Mouse (Mus musculus): Measurements from ENCODE around the gene 1700088E04Rik.

DNA sequence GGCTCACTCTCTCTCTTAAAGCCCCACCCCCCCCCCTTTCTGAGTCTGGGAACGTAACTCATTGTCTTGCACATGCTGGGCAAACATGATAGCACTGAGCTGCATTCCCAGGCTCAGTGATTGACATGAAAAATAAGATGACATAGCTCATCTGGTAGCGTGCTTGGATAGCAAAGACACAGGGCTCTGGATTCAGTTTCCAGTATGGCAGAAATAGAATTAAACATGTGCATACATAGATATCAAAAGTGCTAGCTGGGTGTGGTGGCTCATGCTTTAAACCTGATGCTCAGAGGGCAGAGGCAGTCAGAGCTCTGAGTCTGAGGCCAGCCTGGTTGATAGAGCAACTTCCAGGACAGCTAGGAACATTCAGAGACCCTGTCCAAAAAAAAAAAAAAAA lies 35.2 kb downstream of the 1700088E04Rik start:
- TF ChIP-seq CTCF (IDR thresholded peaks at IDR 0.05; ENCODE audit: extremely low read depth, insufficient read length, insufficient replicate concordance, low read depth, low read length), result no peak
- TF ChIP-seq POLR2A (IDR thresholded peaks at IDR 0.05; ENCODE audit: low read depth, low read length), result no peak

All from small intestine, adult 2 months (tissue).